Mouse (Mus musculus) kidney, embryonic 16.5 days (tissue): ENCODE data around the gene Iqcf6. TPM values are rescaled to one million over a fixed set of nuclear protein-coding genes. Genes with fewer than 3 reads are reported as not detected.
"Not testable (repeated sequence)": the region's sequence is repeated elsewhere in the genome, so short reads cannot be mapped to it uniquely, and the experiment has no call there.

Source experiments
- ATAC-seq: fragments of 200-750 bp; cut with Nextera tagmentation; 2 replicates; pipeline ENCODE4 v1.8.0; 2017; ENCODE audit warnings: moderate TSS enrichment; ENCODE audit not compliant: low FRiP score, low TSS enrichment
- H3K27ac ChIP-seq: fragments of 300-500 bp; sonication (generic); 2 replicates; pipeline ENCODE4 v1.5.1; 2014; ENCODE audit warnings: low read length
- H3K27me3 ChIP-seq: fragments of 300-500 bp; sonication (generic); 2 replicates; pipeline ENCODE4 v1.6.1; 2014; ENCODE audit warnings: low read length, control low read depth, mixed read lengths; ENCODE audit not compliant: insufficient read depth
- H3K36me3 ChIP-seq: fragments of 300-500 bp; sonication (generic); 2 replicates; pipeline ENCODE4 v1.6.1; 2014; ENCODE audit warnings: low read length, control low read depth, mixed read lengths; ENCODE audit not compliant: insufficient read depth
- H3K4me1 ChIP-seq: fragments of 300-500 bp; sonication (generic); 2 replicates; pipeline ENCODE4 v1.6.1; 2014; ENCODE audit warnings: low read length, control low read depth, mixed read lengths; ENCODE audit not compliant: insufficient read depth
- H3K4me2 ChIP-seq: fragments of 300-500 bp; sonication (generic); replicated peaks from 2 replicates; pipeline ENCODE4 v1.6.1; 2014; ENCODE audit warnings: low read depth, low read length
- H3K4me3 ChIP-seq: fragments of 300-500 bp; sonication (generic); 2 replicates; pipeline ENCODE4 v1.5.1; 2014; ENCODE audit warnings: mild to moderate bottlenecking, low read length
- H3K9ac ChIP-seq: fragments of 300-500 bp; sonication (generic); replicated peaks from 2 replicates; pipeline ENCODE4 v1.6.1; 2014; ENCODE audit warnings: low read length
- H3K9me3 ChIP-seq: fragments of 300-500 bp; sonication (generic); 2 replicates; pipeline ENCODE4 v1.6.1; 2016; ENCODE audit warnings: low read length, control low read depth
- WGBS: fragments of 180-500 bp; shearing (Covaris S2); extraction: QIAGEN DNeasy Blood & Tissue Kit; methylation state at CpG from one replicate; pipeline ENCODE4 v1.1.7; 2014; 5-methylcytosine and 5-hydroxymethylcytosine counted together
- polyA plus RNA-seq: library from polyadenylated mRNA; unstranded; fragments of >200 nt; fragmentation: Nextera tagmentation; extraction: Ambion mirVana; gene quantifications from 2 replicates; pipeline ENCODE4 v1.2.1, GENCODE M21; 2015

Iqcf6 gene
- polyA plus RNA-seq, 1 experiment from 2014 or later: not detected

DNA sequence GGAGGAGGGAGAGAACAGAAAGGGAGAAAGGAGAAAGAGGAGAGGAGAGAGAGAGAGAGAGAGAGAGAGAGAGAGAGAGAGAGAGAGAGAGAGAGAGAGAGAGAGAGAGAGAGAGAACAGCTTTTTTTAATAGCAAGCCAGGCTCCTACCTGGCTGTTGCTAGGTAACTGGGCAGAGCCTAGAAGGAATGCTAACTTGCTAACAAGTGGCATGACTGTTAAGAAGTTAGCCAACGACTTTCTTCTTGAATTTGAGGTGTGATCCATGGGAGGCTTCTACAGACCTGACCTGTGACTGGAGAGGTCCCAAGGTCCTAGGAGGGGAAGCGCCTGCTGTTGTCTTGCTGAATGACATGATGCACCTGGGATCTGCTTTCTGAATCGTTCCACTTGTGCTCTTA, 11.8 kb upstream of the Iqcf6 start:
- ATAC-seq: no peak
- H3K4me1 ChIP-seq: no peaks in the 10 kb centered on the region
- H3K9me3 ChIP-seq: no peaks in the 10 kb centered on the region
- 23% methylated on average over 3 of the region's 3 CpGs for WGBS
- H3K36me3 ChIP-seq: no peaks in the 10 kb centered on the region
- H3K27ac ChIP-seq: no peak overlapping the region
- no peaks in the 10 kb centered on the region for H3K27me3 ChIP-seq
- no peak overlapping the region for H3K9ac ChIP-seq
- H3K4me2 ChIP-seq: no peak overlapping the region
- H3K4me3 ChIP-seq: no peak overlapping the region

GRCm38 (mm10) chr9:106616306-106616705, 10.1 kb upstream of the Iqcf6 start:
- Histone ChIP-seq H3K4me1 (no peaks in the 10 kb centered on the region), H3K27me3 (no peaks in the 10 kb centered on the region), H3K4me2 (no peak overlapping the region), H3K4me3 (no peak overlapping the region), H3K9ac (no peak overlapping the region), H3K27ac (no peak overlapping the region), H3K9me3 (no peaks in the 10 kb centered on the region), H3K36me3 (no peaks in the 10 kb centered on the region)
- 75% methylated on average over 9 of the region's 9 CpGs for WGBS
- no peak for ATAC-seq

DNA sequence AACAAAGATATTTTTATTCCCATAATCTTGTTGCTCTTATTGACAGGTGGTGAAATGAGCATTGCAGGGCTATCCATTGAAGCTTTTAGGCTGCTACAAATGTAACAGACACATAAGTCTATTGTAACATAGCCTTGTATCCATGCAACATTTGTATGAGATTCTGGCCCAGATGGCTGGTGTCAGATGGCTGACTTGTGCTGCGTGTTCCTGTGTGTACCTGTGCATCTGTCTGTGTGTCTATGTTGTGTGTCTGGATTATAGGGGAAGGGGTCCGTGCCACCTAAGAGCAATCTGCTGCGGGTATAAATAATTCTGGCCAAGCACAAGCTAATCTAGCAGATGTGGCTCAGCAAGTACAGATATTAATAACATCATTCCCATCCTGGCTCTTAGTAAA, 8.9 kb upstream of the Iqcf6 start:
- ATAC-seq: no peak
- Histone ChIP-seq H3K27ac (no peak overlapping the region), H3K9ac (no peak overlapping the region), H3K27me3 (no peaks in the 10 kb centered on the region), H3K9me3 (no peaks in the 10 kb centered on the region), H3K36me3 (no peaks in the 10 kb centered on the region), H3K4me1 (no peaks in the 10 kb centered on the region), H3K4me2 (no peak overlapping the region), H3K4me3 (no peak overlapping the region)
- 91% methylated on average over 3 of the region's 3 CpGs for WGBS

DNA sequence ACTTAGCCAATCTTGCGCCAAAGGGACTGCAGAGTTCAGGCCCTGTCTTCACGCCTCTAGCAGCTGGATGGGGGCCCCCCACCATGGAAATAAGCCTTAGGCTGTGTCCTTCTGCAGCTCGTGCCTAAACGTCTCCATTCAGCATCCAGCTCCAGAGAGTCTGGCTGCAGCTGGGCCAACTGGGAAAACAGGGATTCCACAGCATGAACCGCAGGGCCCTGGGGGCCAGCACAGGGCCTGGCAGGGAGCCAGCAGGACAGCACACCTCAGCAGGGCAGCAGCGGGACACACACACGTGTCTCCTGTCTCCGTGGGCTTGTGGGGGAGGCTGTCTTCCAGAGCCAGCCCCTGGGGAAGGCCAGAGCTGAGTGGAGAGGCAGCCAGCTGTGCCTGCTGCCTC, 1.4 kb downstream of the Iqcf6 start:
- ATAC-seq: peak; percentile 61; the same call in 1 of the 2 replicates
- H3K9ac ChIP-seq, H3K4me1 ChIP-seq, H3K27ac ChIP-seq, H3K4me2 ChIP-seq, H3K36me3 ChIP-seq, H3K9me3 ChIP-seq, H3K27me3 ChIP-seq, H3K4me3 ChIP-seq: not testable (repeated sequence)
- WGBS: 18% methylated on average over 8 of the region's 8 CpGs

GRCm38 (mm10) chr9:106632185-106632584, 5.8 kb downstream of the Iqcf6 start:
- H3K27ac ChIP-seq: no peak overlapping the region
- H3K9ac ChIP-seq: no peak overlapping the region
- 69% methylated on average over 5 of the region's 5 CpGs for WGBS
- H3K4me2 ChIP-seq: no peak overlapping the region
- H3K9me3 ChIP-seq: no peaks in the 10 kb centered on the region
- no peak for ATAC-seq
- no peak overlapping the region for H3K4me3 ChIP-seq
- no peaks in the 10 kb centered on the region for H3K4me1 ChIP-seq
- no peaks in the 10 kb centered on the region for H3K36me3 ChIP-seq
- H3K27me3 ChIP-seq: no peaks in the 10 kb centered on the region

GRCm38 (mm10) chr9:106638154-106638553, 11.8 kb downstream of the Iqcf6 start:
- WGBS: 93% methylated on average over 8 of the region's 8 CpGs
- H3K36me3 ChIP-seq: no peaks in the 10 kb centered on the region
- H3K9ac ChIP-seq: no peak overlapping the region
- no peak overlapping the region for H3K4me2 ChIP-seq
- H3K9me3 ChIP-seq: no peaks in the 10 kb centered on the region
- no peaks in the 10 kb centered on the region for H3K27me3 ChIP-seq
- no peak overlapping the region for H3K4me3 ChIP-seq
- H3K4me1 ChIP-seq: no peaks in the 10 kb centered on the region
- no peak for ATAC-seq
- no peak overlapping the region for H3K27ac ChIP-seq

DNA sequence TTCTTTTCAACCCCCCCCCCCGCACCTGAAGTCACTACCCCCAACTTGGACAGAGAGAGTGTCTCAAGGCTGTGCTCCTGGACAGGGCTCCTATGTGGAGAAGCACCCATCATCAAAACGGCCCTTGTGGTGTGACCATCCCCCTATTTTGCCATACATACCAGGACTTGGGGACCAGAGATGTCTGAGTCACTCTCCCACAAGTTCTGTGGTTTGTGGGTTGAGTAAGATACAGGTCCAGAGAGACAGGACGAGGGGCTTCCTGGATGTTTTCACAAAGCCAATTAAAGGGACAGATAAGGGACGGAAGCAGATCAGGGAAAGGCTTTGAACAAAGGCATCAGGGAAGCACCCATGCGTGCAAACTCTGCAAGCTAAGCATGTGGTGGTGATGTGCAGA, 15.0 kb downstream of the Iqcf6 start:
- no peak overlapping the region for H3K27ac ChIP-seq
- H3K4me1 ChIP-seq: no peaks in the 10 kb centered on the region
- H3K27me3 ChIP-seq: no peaks in the 10 kb centered on the region
- H3K9ac ChIP-seq: no peak overlapping the region
- H3K4me3 ChIP-seq: no peak overlapping the region
- H3K4me2 ChIP-seq: no peak overlapping the region
- no peaks in the 10 kb centered on the region for H3K9me3 ChIP-seq
- WGBS: 50% methylated on average over 5 of the region's 5 CpGs
- ATAC-seq: no peak
- H3K36me3 ChIP-seq: no peaks in the 10 kb centered on the region

- WGBS: 35% methylated on average over 7 of the region's 7 CpGs
- Histone ChIP-seq H3K27ac (no peak overlapping the region), H3K9ac (no peak overlapping the region), H3K4me1 (no peaks in the 10 kb centered on the region), H3K4me2 (no peak overlapping the region), H3K36me3 (no peaks in the 10 kb centered on the region), H3K4me3 (no peak overlapping the region), H3K9me3 (no peaks in the 10 kb centered on the region), H3K27me3 (no peaks in the 10 kb centered on the region)
- ATAC-seq: 0 out of 2 replicates have a peak, but pooled peaks have one; percentile 49
Observed at GRCm38 (mm10) chr9:106643128-106643527, 16.7 kb downstream of the Iqcf6 start.

GRCm38 (mm10) chr9:106643787-106644186, 17.4 kb downstream of the Iqcf6 start:
- Histone ChIP-seq H3K4me2 (no peak overlapping the region), H3K36me3 (no peaks in the 10 kb centered on the region), H3K9me3 (no peaks in the 10 kb centered on the region), H3K4me3 (no peak overlapping the region), H3K9ac (no peak overlapping the region), H3K27me3 (no peaks in the 10 kb centered on the region), H3K27ac (no peak overlapping the region), H3K4me1 (no peaks in the 10 kb centered on the region)
- WGBS: 70% methylated on average over 6 of the region's 6 CpGs
- no peak for ATAC-seq

- H3K4me2 ChIP-seq: no peak overlapping the region
- no peak overlapping the region for H3K4me3 ChIP-seq
- H3K27me3 ChIP-seq: no peaks in the 10 kb centered on the region
- H3K9me3 ChIP-seq: no peaks in the 10 kb centered on the region
- no peak overlapping the region for H3K9ac ChIP-seq
- no peak for ATAC-seq
- WGBS: 77% methylated on average over 9 of the region's 9 CpGs
- no peaks in the 10 kb centered on the region for H3K4me1 ChIP-seq
- no peak overlapping the region for H3K27ac ChIP-seq
- H3K36me3 ChIP-seq: no peaks in the 10 kb centered on the region
Observed at GRCm38 (mm10) chr9:106645684-106646271, 19.4 kb downstream of the Iqcf6 start.
